Comparison of ENCODE assay signal across 7 mouse cellular contexts in the genomic region with DNA sequence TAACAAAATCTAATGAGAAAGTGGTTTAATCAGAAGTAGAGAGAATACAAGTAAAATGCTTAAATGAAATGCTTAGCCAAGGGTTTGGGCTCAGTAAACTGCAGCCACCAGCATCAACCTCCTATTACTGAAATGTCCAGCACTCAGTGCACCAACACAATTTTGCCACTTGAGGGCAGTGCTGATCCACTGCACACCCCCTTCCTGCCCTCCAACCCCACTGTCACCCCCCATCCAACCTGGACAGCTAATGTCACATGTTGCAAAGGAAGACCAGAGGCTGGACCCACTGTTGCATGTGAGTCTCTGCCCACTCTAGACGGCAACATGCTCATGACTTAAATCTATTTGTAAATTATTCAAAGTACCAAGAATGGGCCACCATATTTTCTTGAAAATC.
DNase-seq lines count a peak whose midpoint lies in the region; ATAC-seq and TF ChIP-seq lines count a peak whose summit lies in the region.

No protein-coding gene starts in this region.

- no peak for TF ChIP-seq EP300 in MEL (IDR thresholded peaks at IDR 0.05; ENCODE audit: low read depth in 1 of 2, low read length in 2 of 2)

- TF ChIP-seq POLR2A in MEL (IDR thresholded peaks at IDR 0.05; ENCODE audit: control insufficient read depth in 1 of 2, insufficient read depth in 1 of 2, low read depth in 1 of 2, low read length in 2 of 2, poor library complexity in 1 of 2) = no peak
- TF ChIP-seq POLR2A in small intestine, adult 2 months (IDR thresholded peaks at IDR 0.05; ENCODE audit: low read depth, low read length) = no peak

- TF ChIP-seq CTCF in left cerebral cortex, adult 2 months (IDR thresholded peaks at IDR 0.05) = peak; percentile 91
- TF ChIP-seq CTCF in MEL (IDR thresholded peaks at IDR 0.05 in 2 of 3, conservative IDR thresholded peaks at IDR 0.05 in 1 of 3; ENCODE audit: control insufficient read depth in 1 of 3, insufficient read depth in 1 of 3, low read depth in 2 of 3, low read length in 3 of 3, poor library complexity in 1 of 3, severe bottlenecking in 1 of 3) = peak; percentile 79 to 91 (median 86)
- TF ChIP-seq CTCF in small intestine, adult 2 months (IDR thresholded peaks at IDR 0.05; ENCODE audit: extremely low read depth, insufficient read length, insufficient replicate concordance, low read depth, low read length) = peak; percentile 97

- no peaks in the 10 kb centered on the region for H3K9me3 ChIP-seq in MEL (replicated peaks; ENCODE audit: insufficient read depth, low read length)
- no peaks in the 10 kb centered on the region for H3K9me3 ChIP-seq in limb, embryonic 11.5 days (ENCODE audit: control insufficient read depth, low read length)

- no peaks in the 10 kb centered on the region for H3K4me1 ChIP-seq in MEL (ENCODE audit: control insufficient read depth in 1 of 2, insufficient read depth in 2 of 2, low read length in 2 of 2)
- H3K4me1 ChIP-seq in limb, embryonic 11.5 days (ENCODE audit: control insufficient read depth, insufficient read depth, low read length) = no peaks in the 10 kb centered on the region
- no peaks in the 10 kb centered on the region for H3K4me1 ChIP-seq in small intestine, adult 2 months (ENCODE audit: control insufficient read depth, insufficient read depth, insufficient read length, low read length)

- no peak overlapping the region for H3K9ac ChIP-seq in MEL (ENCODE audit: control insufficient read depth, low read depth, low read length, poor library complexity, severe bottlenecking)
- no peak overlapping the region for H3K9ac ChIP-seq in limb, embryonic 11.5 days (ENCODE audit: low read length)

- no peak overlapping the region for H3K4me3 ChIP-seq in left cerebral cortex, adult 2 months
- no peak overlapping the region for H3K4me3 ChIP-seq in MEL (ENCODE audit: control insufficient read depth in 1 of 2, insufficient read depth in 1 of 2, low read depth in 2 of 2, low read length in 2 of 2)
- no peak overlapping the region for H3K4me3 ChIP-seq in limb, embryonic 11.5 days (ENCODE audit: low read depth, low read length)
- H3K4me3 ChIP-seq in small intestine, adult 2 months (ENCODE audit: low read depth, low read length) = no peak overlapping the region

- H3K36me3 ChIP-seq in MEL (ENCODE audit: control insufficient read depth in 1 of 2, insufficient read depth in 2 of 2, low read length in 2 of 2) = no peaks in the 10 kb centered on the region
- 0 out of 2 replicates have a peak, but pooled peaks cover 2% of the 10 kb centered on the region for H3K36me3 ChIP-seq in limb, embryonic 11.5 days (ENCODE audit: control insufficient read depth, insufficient read depth, low read length)
- no peaks in the 10 kb centered on the region for H3K36me3 ChIP-seq in small intestine, adult 2 months (ENCODE audit: control insufficient read depth, insufficient read depth, low read length)

- peaks cover 0 to 3% of the 10 kb centered on the region in 2 experiments for H3K27me3 ChIP-seq in MEL (ENCODE audit: control insufficient read depth in 1 of 2, insufficient read depth in 2 of 2, low read length in 2 of 2)
- H3K27me3 ChIP-seq in limb, embryonic 11.5 days (ENCODE audit: control insufficient read depth, insufficient read depth, low read length) = no peaks in the 10 kb centered on the region
- H3K27me3 ChIP-seq in small intestine, adult 2 months (ENCODE audit: control insufficient read depth, insufficient read depth, low read length) = no peaks in the 10 kb centered on the region

- no peaks in the 10 kb centered on the region for H3K79me2 ChIP-seq in MEL (ENCODE audit: control insufficient read depth, insufficient read depth, low read length, poor library complexity)

- H3K4me2 ChIP-seq in limb, embryonic 11.5 days (ENCODE audit: low read depth, severe bottlenecking) = no peak overlapping the region

- H3K27ac ChIP-seq in left cerebral cortex, adult 2 months = no peak overlapping the region
- no peak overlapping the region for H3K27ac ChIP-seq in MEL (ENCODE audit: control insufficient read depth, low read depth, low read length)
- H3K27ac ChIP-seq in limb, embryonic 11.5 days (replicated peaks; ENCODE audit: low read depth, low read length) = no peak overlapping the region
- no peak overlapping the region for H3K27ac ChIP-seq in small intestine, adult 2 months (ENCODE audit: insufficient read depth, low read depth, low read length)

- peak; percentile 62; the same call in 1 of the 2 replicates for ATAC-seq in frontal cortex, adult (ENCODE audit: low TSS enrichment)
- ATAC-seq in limb, embryonic 11.5 days (ENCODE audit: insufficient number of reproducible peaks, low FRiP score, low TSS enrichment, low read depth) = 0 out of 2 replicates have a peak, but pooled peaks have one; percentile 61

- WGBS in limb, embryonic 11.5 days = 64% methylated on average over 1 of the region's 1 CpGs
- 73% methylated on average over 1 of the region's 1 CpGs for WGBS in small intestine, adult 2 months

- DNase-seq in left cerebral cortex, adult 2 months (ENCODE audit: extremely low spot score in 1 of 2, low spot score in 2 of 2) = peak; percentile 14 to 24
- DNase-seq in left cerebral cortex, adult 11 months (ENCODE audit: low spot score) = no peak
- DNase-seq in MEL (ENCODE audit: low read depth, low spot score) = peak; percentile 37
- peak; percentile 42 for DNase-seq in brain, adult 2 months (ENCODE audit: low read depth, low spot score)
- peak; percentile 70 for DNase-seq in limb, embryonic 11.5 days (ENCODE audit: low spot score)

- TF ChIP-seq RAD21 in MEL (IDR thresholded peaks at IDR 0.05; ENCODE audit: low read depth, low read length) = peak; percentile 76

- intact Hi-C loops in left cerebral cortex, adult 2 months (cut with DNase I) = loop anchor here (5.0 kb wide), 1 partner anchor 295 kb away; the partner anchor contains the start of gene 2410004P03Rik

TF ChIP-seq in MEL, 35 proteins besides CTCF, POLR2A, EP300 and RAD21:
- TF ChIP-seq MYC (IDR thresholded peaks at IDR 0.05; ENCODE audit: low read depth, low read length) (no peak), ZC3H11A (IDR thresholded peaks at IDR 0.05; ENCODE audit: low read depth, low read length) (peak; percentile 52; the same call in 1 of the 2 replicates), SMC3 (IDR thresholded peaks at IDR 0.05; ENCODE audit: low read depth, low read length) (peak; percentile 66), NRF1 (IDR thresholded peaks at IDR 0.05; ENCODE audit: insufficient read depth, low read depth, low read length, poor library complexity, severe bottlenecking) (no peak)
